Mouse (Mus musculus) c-Kit-positive CD71-positive TER-119-negative erythroid progenitor cells, embryonic 14.5 days (primary cell): ENCODE measurements around the gene Urad.

Experiments used
- DNase-seq: peaks from one replicate; pipeline ENCODE4 v3.0.0-alpha.2; 2013; ENCODE audit warnings: low read depth

Gene Urad

DNA sequence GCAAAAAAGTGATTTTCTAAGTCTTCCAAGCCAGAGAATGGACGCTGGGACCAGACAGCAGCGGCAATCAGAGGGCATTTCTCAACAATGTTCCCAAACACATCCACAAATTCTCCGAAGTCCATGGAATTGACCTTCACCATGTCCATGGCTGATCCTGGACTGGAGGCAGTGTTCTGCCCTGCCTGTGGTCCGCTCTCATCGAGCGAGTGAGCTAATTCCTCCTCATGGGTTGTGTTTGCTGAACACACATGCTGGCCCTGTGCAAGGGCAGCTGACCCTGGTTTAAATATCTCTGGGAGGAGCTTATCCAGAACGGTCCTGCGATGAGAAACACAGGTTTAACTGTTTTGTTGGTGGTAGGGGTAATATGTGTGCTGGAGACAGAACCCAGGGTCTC, at the start of gene Urad:
Gene Urad, minus strand, starts transcription at position 258 of the 400 bp plus-strand sequence.
- no peak for DNase-seq

DNA sequence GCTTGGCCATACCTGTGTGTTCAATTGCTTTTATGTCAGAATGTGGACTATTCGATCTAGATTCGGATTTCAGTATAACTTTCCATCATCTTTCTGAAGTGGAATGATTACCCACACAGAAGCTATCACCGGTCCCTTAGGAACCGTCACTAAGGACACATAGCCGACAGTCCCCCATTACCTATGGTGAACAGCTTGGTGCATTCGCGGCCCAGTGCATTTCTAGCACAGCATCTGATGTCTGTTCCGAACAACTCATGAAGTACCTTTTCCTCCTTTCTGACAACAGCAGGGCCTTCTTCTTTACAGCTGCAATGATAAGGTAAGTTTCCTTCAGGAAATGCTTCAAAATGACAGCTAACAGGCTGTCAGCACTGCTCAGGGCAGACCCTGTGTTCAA, 48.0 kb upstream of the Urad start:
- DNase-seq: no peak

DNA sequence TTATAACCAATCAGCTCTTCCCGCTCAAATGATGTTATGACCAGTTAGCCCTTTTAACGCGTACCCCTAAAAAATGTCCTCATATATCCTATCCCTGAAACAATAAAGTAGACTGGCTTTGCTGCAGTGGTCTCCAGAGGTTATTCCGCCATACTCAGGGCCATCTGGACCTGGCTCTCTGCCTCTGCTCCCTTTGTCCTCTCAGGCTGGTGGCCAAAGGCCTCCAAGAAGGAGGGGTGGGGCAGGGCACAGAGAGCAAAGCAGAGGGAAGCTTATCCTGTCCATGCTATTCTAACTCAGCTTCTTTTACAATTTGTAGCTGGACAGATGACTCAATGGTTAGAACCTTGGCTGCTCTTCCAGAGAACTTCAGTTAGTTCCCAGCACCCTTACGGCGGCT, 46.0 kb upstream of the Urad start:
- no peak for DNase-seq

DNA sequence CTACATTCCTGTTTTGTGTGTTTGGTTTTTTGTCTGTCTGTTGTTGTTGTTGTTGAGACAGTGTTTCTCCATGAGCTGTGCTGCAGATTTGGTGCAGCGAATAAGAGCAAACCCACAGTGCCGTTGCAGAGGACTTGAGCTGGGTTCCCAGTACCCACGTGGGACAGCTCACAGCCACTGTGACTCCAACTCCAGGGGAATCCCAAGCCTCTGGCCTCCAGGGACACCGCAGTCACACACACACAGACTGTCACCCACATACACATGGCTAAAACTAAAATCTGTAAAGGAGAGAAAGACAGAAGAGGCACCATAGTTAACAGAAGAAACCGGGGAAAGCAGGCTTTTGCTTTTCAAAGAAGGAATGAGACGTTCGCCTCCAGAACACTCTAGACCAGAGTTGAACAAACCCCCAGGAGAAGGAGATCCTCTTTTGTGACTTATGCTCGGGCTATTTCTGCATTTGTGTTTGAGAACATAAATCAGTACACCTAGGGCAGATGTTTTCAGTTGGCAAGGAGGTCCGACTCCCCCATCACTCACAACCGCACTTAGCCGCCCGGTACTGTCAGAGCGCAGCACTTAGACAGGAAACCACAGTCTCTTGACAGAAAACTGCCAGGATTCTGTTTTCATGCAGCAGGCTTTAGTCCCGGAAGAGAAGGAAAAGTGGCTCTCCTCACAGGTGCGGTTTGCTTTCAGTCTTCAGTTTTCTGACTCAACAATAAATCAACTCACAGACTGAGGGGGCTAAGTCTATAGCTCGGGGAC, 43.9 kb upstream of the Urad start:
- DNase-seq: no peak

DNA sequence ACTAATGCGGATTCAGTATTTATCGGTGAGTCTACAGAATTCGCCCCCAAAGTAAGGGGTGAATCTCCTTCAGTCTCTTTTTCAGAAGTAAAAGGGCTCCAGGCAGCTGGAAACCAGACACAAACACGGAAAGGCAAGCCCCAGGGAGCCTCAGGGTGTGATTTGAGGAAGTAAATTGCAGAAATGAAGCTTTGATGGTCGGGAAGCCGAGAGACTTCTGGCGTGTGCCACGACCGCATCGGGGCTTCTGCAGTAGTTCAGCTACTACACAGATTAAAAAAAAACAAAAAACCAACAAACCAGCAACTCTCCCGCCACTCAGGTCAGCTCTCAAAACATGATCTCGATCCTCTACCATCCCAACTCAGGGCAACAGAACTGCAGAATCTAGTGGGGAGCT, 40.8 kb upstream of the Urad start:
- no peak for DNase-seq

DNA sequence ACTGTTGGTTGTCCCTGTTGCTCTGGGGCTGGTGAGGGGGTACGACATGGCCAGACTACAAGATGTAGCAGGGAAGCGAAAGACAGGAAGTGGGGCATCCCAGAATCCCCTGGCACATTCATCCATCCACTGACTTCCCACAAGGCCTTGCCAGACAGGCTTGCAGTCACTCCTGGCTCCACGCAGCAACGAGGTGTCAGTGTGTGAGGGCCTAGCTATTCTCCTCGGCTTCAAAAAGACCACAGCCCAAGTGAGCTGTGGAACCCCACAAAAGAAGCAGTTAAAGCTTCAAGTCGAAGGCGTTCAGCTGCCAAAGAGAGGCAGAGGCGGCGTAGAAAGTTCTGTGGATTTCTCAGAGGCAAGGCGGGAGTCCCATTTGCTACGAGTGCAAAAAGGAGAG, 36.2 kb upstream of the Urad start:
- DNase-seq: no peak

DNA sequence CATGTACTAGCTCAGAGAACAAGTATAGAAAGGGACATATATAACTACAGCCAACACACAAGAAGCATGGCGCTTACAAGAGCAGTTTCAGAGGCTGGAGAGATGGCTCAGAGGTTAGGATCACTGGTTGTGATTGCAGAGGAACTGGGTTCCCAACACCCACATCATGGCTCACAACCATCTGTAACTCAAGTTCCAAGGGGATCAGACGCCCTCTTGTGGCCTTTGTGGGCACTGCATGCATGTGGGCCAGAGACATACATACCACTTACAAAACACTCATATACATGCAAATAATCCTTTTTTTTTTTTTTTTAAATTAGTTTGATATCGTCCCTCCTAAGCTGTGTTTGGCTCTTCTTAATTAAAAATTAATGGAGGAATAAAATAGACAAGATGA, 35.3 kb upstream of the Urad start:
- peak; percentile 31 for DNase-seq

DNA sequence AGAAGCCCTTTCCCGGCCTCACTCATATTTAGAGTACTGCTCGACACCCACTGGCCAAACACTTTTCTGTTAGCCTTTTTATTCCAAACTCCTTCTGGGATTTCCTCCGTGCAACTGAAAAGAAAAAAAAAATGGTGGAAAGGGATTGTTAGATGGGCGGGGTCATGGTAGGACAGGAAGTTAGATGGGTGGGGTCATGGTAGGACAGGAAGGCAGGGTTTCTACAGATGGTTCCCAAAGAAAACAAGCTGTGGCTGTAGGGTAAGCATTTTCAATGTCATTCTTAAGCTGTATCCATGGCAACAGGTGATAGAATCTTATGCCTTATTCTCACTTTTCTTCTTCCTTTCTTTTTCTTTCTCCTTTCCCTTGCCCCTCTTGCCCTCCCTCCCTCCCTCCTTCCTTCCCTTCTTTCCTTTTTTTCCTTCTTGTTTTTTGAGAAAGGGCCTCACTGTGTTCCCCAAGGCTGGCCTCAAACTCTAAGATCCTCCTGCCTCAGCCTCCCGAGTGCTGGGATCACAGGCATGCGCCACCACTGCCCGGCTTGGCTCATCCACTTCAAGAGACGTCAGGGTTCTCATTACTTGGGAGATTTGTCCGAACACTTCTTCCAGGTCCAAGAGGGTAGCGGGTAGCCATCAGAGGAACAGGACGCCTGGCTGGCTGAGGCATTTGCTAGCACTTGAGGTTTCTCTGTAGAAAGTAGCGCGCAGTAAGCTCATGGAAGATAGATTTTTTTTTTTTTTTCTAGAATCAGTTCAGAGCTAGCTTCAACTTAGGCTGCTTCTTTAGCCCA, 34.2 kb upstream of the Urad start:
- no peak for DNase-seq

DNA sequence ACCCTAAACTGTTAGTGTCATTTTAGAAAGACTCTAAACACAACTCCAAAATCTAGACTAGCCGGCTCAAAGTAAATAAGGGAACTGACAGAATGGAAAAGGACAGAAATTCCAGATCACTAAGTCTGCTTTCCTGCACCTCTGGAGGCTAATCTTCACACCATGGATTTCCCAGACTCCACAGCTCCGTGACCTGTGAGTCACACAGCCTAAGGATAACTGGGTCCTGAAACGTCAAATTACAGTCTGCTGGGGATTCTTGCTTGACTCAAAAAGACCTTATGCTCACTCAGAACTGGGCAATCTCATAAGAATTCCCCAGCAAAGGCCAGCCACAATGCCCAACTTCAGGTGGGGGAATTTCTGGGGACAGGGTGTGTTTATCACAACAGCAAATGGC, 33.5 kb upstream of the Urad start:
- DNase-seq: no peak

DNA sequence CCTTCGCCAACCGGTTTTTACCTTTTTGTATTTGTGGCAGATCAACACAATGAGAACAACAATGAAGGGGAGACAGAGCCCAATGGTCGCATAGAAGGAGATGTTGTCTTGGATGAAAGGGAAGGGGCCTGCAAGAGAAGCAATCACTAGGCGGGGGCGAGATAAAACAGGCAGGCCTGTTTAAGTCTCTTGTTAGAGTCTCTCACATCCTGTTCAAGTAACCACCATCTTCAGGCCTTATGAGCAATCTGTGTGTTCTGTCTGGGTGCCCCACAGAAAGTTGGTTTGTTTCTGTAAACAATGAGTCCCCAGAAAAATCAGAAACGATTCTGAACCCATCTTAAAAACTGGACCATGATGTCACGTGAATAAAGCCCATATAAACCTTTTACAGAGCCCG, 32.7 kb upstream of the Urad start:
- no peak for DNase-seq

DNA sequence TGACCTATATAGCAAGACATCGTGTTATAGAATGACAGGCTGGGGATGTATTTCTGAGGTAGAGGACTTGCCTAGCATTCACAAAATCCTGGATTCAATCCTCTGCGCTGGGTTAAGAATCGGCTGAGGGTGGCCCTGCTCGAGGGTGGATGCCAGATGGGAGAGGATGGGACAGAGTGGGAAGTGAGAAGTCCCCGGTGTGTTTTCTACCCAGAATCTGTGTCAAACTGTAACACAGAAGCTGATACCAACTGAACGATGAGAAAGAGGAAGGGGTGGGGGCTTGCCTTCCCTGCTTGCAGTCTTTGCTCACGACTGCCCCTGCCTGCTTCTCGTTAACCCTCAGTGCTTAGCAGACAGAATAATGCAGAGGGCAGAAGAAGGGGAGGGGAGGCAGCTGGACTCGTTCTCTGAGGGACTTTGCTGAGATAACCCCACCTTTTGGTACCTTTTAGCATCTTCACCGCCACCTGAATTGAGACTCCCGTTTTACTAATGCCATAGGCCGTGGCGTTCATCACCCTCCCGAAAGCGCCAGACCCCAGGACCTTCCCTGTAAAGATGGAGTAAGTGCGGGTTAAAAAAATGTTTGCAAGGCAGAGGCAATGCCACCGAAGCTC, 32.0 kb upstream of the Urad start:
- no peak for DNase-seq

DNA sequence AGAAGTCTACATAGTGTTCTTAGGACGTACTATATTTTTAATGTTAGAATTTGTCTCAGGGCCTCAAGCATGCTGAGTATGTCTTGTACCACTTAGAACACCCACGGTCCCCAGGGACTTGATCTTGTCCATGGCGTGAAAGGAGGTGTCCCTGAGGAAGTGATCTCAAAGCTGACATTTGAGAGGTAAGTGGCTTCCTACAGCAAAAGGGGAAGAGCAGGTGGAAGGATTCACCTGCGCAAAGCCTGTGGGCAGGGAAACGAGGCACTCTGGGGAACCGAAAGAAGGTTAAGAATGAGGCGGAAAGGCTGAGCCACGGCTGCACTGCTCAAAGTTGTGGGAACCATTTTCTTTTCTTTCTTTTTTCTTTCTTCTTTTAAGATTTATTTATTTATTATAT, 29.7 kb upstream of the Urad start:
- DNase-seq: no peak

DNA sequence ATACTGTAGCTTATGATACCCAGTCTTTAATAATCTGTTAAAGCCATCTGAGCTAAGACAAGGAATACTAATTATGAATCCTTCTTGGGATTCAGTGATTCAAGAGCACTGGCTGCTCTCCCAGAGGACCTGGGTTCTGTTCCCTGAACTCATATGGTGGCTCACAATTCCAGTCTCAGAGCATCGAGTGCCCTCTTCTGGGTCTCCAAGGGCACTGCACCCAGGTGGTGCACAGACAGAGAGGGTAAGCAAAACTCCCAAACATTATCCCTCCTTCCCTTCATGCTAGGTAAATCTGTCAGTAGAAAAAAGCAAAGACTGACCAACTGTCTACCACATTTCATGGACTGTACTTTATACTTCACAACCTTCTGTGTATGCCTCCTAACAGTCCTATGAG, 23.7 kb upstream of the Urad start:
- no peak for DNase-seq

DNA sequence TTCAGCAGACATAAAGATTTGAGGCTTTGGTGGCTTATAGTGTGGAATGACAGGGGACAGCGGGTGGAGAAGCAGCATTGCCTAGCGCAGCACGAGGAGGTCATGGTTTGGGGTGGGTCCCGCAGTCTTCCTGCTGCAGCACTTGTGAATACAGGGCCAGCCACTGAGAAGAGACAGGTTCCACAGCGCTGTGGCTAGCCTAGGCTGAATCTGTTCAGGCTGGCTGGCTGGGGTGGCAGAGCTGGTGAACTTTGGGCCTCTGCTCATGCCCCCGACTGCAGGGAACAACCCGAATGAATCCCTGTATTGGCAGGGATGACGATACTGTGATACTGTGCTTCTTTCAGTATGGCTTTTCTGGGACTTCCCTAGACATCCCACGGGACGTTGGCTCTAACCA, 21.7 kb upstream of the Urad start:
- DNase-seq: no peak

DNA sequence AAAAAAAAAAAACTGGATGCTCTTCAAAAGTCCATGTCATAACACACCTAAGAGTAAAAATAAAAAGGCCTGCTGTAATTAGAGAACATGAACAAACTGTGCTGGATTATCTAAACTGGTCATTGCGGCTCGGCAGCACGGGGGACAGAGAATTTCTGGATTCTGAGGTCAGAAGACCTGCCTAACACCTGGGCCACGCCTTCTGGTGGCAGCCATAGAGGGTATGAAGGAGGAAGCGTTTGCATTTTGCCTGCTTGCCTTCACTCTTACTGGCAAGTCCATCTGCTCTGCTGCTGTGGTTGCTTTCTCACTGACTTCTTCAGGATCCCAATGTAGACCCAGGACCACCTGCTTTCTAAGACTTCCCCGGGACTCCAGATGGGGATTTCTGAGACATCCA, 20.7 kb upstream of the Urad start:
- DNase-seq: no peak

DNA sequence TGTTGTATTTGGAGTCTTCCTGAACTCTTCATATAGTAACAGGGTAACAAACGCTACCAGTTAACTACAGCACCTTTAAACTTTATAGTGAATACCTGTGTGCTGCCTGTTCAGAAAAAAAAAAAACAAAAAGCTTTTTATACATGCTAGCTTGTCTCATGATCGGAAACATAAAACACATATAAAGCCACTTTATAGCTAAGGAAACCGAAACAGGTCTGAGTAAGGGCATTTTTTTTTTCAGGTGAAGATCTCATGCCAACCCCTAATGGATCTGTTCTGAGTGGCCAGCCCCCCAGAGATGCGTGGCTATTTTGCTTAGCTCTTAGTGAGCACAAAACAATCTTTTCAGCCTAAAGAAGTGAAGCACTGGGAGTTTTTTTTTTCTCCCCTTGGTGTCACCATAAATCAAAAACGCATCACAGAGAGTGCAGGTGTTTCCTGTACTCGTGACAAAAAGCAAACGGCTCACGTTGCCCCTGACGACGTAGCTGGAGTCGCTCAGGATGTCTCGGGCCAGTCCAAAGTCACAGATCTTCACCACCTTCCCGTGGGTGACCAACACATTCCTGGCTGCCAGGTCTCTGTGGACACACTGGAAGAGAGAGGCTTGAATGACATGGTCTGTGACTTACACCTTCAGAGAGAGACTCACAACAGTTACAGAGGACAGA, 18.6 kb upstream of the Urad start:
- DNase-seq: no peak

DNA sequence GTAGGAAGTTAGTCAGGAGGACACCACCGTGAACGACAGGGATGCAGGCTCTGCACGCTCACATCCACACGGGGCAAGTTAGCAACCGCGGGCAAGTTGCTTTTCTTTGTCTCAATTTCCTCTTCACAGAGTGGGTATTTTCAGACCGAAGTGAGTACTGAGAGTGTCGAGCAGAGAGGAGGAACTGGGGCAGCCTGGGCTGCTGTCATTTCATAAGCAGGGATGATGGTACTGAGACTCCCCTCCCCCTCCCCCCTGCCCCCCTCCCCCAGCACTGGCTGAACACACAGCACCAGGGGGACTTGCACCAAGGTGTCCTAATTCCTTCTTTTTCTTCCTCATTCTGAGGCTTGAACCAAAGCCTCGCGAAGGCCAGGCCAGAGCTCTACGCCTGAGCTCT, 17.3 kb upstream of the Urad start:
- no peak for DNase-seq

DNA sequence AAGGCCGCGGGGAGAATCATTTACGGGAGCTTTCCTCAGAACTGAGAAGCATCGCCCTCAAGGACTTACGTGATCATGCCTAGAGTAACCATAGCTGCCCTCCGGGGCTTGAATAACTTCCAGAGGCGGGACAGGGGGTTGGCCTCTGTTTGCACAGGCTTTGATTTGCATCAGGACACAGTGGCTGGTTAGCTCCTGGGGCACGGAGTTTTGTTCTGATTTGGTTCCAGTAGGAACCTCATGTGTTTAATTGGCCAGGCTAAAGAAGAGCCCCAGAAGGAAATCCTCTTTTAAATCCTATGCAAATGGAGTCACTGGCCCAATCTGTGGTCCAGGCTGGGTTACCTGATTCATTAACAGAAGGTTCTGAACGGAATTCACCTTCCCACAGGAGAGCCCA, 16.7 kb upstream of the Urad start:
- no peak for DNase-seq

DNA sequence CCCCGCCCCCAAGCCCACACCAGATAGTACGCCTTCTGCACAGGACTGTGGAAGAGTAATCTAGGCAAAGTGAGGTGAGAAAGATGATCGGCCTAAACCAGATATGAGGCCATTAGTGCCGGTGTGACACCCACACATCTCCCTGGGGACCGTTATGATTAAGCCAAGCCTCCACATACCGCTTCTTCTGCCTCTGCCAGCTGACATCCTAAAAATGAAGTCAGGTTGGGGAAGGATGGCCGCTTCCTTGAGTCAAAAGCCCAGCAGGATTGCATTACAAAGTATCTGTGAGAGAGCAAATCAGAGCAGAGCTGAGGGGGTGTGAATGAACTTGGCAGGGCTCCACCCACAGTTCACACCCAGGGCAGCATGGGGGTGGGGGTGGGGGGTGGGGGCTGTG, 10.5 kb upstream of the Urad start:
- no peak for DNase-seq

DNA sequence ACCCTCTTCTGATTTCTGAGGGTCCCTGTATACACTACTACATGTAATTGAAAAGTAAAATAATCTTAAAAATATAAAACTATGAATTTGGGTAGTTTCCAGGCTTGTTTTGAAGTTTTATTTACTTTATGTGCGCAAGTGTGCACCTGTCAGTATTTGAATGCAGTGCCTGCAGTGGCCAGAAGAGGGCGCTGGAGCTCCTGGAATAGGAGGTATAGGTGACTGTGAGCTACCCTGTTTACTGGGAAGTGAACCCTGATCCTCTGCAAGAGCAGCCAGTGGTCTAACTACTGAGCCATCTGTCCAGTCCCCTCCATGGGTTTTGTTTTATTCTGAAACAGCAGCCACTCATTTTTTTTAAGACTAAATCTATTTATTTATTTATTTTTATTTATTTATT, 9.3 kb upstream of the Urad start:
- peak; percentile 36 for DNase-seq

DNA sequence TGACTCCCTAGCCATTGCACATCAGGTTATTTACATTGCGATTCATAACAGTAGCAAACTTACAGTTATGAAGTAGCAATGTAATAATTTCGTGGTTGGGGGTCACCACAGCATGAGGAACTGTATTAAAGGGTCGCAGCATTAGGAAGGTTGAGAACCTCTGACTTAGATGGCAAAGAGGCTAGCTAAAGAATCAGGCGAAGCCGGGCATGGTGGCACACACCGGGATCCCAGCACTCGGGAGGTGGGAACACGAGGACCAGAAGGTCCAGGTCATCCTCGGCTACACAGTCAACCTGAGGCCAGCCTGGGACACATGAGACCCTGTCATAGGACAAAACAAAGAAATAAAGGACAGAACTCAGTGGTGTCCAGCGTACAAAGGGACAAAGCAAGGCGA, 7.7 kb upstream of the Urad start:
- DNase-seq: no peak

DNA sequence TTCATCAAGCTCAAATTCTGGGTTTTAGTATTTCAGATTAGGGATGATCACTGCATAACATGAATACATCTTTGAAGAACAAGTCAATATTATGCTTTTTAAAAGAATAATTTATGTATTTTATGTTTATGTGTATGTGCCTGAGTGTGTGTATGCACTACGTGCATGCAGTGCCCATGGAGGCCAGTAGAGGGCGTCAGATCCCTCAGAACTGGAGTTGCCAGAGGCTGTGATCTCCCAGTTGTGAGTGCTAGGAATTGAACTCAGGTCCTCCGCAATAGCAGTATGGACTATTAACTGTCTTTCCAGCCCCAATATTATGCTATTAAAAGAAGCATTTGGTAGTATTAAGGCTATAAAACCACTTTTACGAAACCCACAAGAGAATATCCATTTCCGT, 5.4 kb upstream of the Urad start:
- no peak for DNase-seq

DNA sequence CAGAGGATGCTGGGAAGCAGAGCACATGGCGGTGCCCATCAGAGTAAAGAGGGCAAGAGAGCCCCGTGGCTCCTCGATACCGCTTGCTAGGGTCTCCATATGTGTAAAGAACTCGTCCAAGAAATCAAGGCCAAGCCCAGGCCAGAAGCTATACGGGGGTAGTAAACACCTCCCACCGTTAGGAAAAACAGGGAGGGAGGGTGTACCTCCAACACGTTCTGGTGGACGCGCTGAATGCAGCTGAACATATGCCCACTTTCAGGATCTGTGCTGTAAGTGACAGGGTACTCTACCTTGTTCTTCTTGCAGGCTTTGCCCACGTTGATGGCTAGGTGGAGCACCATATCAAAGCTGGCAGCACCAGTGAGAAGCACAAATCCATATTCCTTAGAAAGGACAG, 3.7 kb upstream of the Urad start:
- no peak for DNase-seq
